Mouse (Mus musculus): ENCODE data around the gene Arl2.
"Not testable (repeated sequence)": the region's sequence is repeated elsewhere in the genome, so short reads cannot be mapped to it uniquely, and the experiment has no call there.

Gene Arl2

GRCm38 (mm10) chr19:6141394-6141749 is at the start of gene Arl2:
TSS of gene Arl2 (minus strand) at chr19:6141548.
- peak; percentile 64 for DNase-seq (ENCODE audit: low spot score)

- no peak for DNase-seq (ENCODE audit: low spot score)
Observed at GRCm38 (mm10) chr19:6184131-6184530, 42.8 kb upstream of the Arl2 start, which contains the start of gene Majin. TSS of gene Majin (plus strand) at chr19:6184388.

DNA sequence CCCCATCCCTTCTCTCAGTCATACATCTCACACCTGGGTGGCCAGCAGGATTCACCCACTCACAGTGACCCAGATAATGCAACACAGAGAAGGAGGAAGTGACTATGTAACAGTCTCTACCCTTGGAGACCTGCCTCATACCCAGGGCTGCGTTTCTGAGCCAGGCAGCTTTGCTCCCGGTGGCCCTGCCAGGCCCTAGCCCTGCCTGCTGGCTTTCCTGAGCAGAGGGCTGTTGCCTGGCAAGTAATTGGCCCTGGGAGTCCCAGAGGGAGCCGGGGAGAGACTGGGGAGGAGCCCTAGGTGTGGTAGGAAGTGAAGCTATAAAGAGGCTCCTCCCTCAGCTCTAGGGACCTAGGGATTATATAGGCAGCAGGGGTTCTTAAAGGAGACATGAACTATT is 41.2 kb upstream of the Arl2 start:
- no peak for DNase-seq (ENCODE audit: low spot score)

- no peak for DNase-seq (ENCODE audit: low spot score)
Observed at GRCm38 (mm10) chr19:6181629-6182028, 40.3 kb upstream of the Arl2 start.

DNA sequence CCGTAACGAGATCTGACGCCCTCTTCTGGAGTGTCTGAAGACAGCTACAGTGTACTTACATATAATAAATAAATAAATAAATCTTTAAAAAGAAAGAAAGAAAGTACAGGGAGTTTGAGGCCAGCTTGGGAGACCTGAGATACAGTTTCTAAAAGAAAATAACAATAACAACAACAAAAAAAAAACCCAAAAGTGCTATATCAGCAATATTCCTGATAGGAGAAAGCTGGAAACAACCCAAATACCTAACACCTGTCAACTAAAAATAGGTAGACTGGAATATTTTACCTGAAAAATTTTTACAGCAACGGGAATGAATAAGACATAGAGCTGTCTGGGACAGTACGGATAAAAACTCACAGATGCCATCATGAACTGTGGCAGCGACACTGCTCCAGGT is 37.4 kb upstream of the Arl2 start:
- DNase-seq (ENCODE audit: low spot score) = no peak

DNA sequence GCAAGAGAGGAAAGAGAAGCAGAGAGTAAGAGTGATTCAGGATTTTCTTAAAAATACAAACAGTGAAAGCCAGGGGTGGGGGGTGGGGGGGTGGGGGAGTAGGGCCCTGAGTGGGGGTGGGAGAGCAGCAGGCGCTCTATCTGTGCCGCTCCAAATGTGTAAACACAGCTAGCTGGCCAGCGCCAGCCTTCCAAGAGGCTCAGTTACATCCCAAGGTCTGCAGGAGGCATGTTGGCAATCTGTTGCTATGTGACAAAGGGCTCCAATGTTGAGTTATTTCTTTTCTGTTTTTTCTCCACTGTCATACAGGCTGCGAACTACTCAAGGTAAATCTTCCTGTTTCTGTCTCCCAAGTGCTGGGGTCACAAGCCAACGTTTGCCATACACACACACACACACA is 33.4 kb upstream of the Arl2 start:
- no peak for DNase-seq (ENCODE audit: low spot score)

DNA sequence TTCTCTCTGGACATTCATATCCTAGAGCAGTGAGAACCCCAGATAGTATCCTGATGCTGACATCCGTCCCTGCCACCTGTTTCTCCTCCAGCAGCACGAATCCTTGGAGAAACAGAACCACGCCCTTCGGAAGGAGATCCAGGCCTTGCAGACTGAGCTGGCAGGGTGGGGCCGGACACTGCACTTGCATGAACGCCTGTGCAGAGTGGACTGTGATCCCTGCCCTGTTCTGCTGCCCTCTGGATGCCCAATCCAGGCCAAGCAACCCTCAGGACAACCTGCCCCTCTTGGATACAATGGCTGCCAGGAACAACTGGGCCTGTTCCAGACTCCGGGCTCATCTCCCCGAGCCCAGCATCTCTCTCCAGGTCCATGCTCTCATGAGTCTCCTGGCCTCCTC is 29.9 kb upstream of the Arl2 start:
- no peak for DNase-seq (ENCODE audit: low spot score)

GRCm38 (mm10) chr19:6166750-6167149 is 25.4 kb upstream of the Arl2 start:
- no peak for DNase-seq (ENCODE audit: low spot score)

DNA sequence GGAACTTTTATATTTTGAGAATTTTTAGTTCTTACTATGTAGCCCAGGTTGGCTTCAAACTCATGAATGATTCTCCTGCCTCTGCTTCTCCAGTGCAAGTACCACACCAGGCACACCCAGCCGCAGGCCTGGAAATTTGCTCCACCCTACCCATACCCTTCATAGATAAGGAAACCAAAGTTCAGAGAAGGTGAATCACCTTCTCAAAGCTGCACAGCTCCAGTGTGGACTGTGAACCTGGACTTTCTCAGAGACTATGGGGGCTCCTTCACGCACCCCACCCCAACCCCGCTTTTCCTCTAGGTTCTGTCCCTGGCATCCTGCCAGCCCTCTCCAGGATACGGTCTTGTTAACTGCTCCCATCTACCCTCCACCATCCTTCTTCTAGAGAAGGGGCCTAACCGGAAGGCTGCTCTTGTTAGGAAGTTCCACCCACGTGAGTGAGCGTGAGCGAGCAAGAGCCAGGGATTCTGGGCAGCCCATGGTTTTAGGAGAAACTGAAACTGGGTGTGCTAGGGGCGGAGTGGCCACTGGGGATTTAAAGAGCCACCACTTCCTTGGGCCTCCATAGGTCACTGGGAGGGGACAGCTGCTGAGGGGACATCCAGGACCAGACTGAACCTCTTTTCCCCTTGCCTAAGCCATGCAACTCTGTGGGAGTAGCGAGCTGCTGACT is 22.7 kb upstream of the Arl2 start:
- DNase-seq (ENCODE audit: low spot score) = no peak

DNA sequence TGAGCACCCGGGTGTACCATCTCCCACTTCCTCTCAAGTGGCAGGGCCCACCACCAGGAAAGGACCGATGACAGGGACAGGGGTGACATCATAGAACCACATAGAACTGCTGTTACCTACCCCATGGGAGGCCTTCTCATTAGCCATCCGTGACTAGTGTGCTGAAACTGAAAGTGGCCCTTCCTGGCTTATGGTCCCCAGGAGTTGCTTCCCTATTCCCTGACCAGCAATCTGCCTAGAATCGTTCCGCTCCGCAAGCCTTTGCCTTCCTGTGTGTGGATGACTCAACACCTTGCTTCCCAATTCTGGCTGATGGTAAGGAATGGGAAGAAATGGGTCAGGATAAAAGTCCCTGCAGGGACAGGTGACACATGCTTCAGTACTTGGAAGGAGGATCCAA is 15.9 kb upstream of the Arl2 start:
- DNase-seq (ENCODE audit: low spot score) = no peak

DNA sequence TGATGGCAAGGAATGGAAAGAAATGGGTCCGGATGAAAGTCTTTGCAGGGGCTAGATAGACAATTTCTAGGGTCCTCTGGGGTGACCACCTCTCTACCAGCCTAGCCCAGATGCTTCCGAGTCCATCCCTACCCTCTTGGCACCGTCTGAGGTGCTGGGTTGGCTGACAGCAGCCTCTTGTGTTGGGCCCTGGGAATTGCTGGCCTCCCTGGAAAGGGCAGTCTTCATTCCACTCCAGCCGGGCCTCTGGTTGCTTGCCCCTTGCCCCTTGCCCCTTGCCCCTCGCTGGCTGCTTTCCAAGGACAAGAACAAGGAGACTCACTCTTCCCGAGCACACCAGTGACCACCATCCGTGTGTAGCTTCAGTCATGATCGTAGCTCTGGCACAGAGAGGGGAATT is 15.0 kb upstream of the Arl2 start:
- no peak for DNase-seq (ENCODE audit: low spot score)

- DNase-seq (ENCODE audit: low spot score) = no peak
Observed at GRCm38 (mm10) chr19:6155174-6155573, 13.8 kb upstream of the Arl2 start.

GRCm38 (mm10) chr19:6144842-6145241 is 3.5 kb upstream of the Arl2 start:
- DNase-seq (ENCODE audit: low spot score) = no peak

GRCm38 (mm10) chr19:6140678-6141393 is 512 bp downstream of the Arl2 start, which contains the start of gene Batf2:
TSS of gene Batf2 (plus strand) at chr19:6140983.
- peak; percentile 83 for DNase-seq (ENCODE audit: low spot score)

GRCm38 (mm10) chr19:6140374-6140677 is 1.0 kb downstream of the Arl2 start:
- DNase-seq (ENCODE audit: low spot score) = no peak

- DNase-seq (ENCODE audit: low spot score) = no peak
Observed at GRCm38 (mm10) chr19:6139701-6140100, 1.6 kb downstream of the Arl2 start.

DNA sequence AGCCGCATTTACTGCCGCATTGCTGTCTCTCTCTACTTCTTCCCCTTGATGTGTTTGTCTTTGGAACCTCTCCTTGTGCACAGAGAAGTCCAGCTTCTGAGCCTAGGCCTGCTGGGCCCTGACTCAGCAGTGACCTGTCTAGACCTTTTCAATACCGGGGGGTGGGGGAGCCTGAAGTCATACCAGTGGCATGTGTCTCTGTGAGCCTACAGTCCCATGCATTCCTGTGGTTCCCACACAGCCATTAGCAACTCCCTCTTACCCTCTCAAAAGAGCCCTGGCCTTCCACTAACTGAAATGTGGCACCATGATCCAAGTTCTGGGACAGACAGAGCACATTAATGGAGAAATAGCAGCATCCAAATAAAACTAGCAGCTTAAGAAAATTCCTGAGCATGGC is 5.0 kb downstream of the Arl2 start:
- no peak for DNase-seq (ENCODE audit: low spot score)

GRCm38 (mm10) chr19:6133197-6133596 is 8.2 kb downstream of the Arl2 start:
- not testable (repeated sequence) for DNase-seq (ENCODE audit: low spot score)

DNA sequence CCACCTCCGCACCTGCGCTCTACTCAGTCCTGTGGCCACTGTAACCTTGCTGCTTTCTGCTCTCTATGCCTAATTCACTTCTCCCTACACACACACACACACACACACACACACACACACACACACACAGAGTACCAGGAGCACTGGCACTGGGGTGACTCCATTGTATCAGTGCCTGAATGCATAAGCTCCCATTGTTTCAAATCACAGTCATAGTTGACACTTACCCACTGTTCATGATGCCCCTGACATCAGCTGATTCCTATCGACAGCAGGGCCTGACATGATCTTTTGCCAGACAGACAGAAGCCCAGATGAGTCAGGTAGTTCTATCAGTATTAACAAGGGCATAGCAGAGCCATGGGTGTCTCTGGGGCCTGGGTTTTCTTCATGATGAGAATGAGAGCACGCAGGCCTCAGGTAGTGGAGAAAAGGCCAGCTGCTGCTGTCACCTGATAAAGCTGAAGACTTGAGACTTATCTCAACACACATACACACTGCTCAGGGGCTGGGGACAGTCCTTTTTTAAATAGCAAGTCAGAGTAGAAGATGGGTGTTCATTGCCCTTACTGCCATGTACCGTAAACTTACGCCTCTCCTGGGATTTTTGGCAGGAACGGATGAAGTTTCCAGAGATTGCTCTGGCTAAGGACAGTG is 9.0 kb downstream of the Arl2 start:
- DNase-seq (ENCODE audit: low spot score) = no peak

GRCm38 (mm10) chr19:6130414-6131128 is 10.8 kb downstream of the Arl2 start:
- DNase-seq (ENCODE audit: low spot score) = not testable (repeated sequence)

GRCm38 (mm10) chr19:6127760-6128341 is 13.5 kb downstream of the Arl2 start, which contains the start of gene Snx15:
TSS of gene Snx15 (minus strand) at chr19:6128304.
- peak; percentile 90 for DNase-seq (ENCODE audit: low spot score)

Data from urinary bladder, postnatal 25 days (tissue).